Mouse (Mus musculus) hindbrain, embryonic 10.5 days (tissue): ENCODE measurements around the gene Hoxd10. TPM values are rescaled to one million over a fixed set of nuclear protein-coding genes. Genes with fewer than 3 reads are reported as not detected.

Source experiments
- DNase-seq: peaks from one replicate; pipeline ENCODE4 v3.0.0-alpha.2; 2017; ENCODE audit warnings: low spot score
- H3K27ac ChIP-seq: fragments of 300-500 bp; sonication (generic); 2 replicates; pipeline ENCODE4 v1.5.1; 2016; ENCODE audit warnings: mild to moderate bottlenecking, moderate library complexity
- H3K27me3 ChIP-seq: fragments of 300-500 bp; sonication (generic); 2 replicates; pipeline ENCODE4 v1.6.1; 2016; ENCODE audit warnings: mild to moderate bottlenecking; ENCODE audit not compliant: poor library complexity, insufficient read depth, severe bottlenecking
- H3K36me3 ChIP-seq: fragments of 300-500 bp; sonication (generic); 2 replicates; pipeline ENCODE4 v1.6.1; 2016; ENCODE audit warnings: mild to moderate bottlenecking, moderate library complexity
- H3K4me1 ChIP-seq: fragments of 300-500 bp; sonication (generic); replicated peaks from 2 replicates; pipeline ENCODE4 v1.6.1; 2016; ENCODE audit warnings: mild to moderate bottlenecking
- H3K4me3 ChIP-seq: fragments of 300-500 bp; sonication (generic); 2 replicates; pipeline ENCODE4 v1.5.1; 2016; ENCODE audit warnings: mild to moderate bottlenecking, moderate library complexity
- H3K9me3 ChIP-seq: fragments of 300-500 bp; sonication (generic); 2 replicates; pipeline ENCODE4 v1.6.1; 2016; ENCODE audit warnings: mild to moderate bottlenecking, moderate library complexity
- WGBS: fragments of 180-500 bp; shearing (Covaris S2); methylation state at CpG from one replicate; pipeline ENCODE4 v1.1.7; 2016; 5-methylcytosine and 5-hydroxymethylcytosine counted together
- polyA plus RNA-seq: library from polyadenylated mRNA; unstranded; fragments of >200 nt; fragmentation: Nextera tagmentation; extraction: Ambion mirVana; gene quantifications from 2 replicates; pipeline ENCODE4 v1.2.1, GENCODE M21; 2016

Hoxd10 gene
- polyA plus RNA-seq, 1 experiment from 2014 or later: not detected

GRCm38 (mm10) chr2:74731799-74732512, 40.2 kb downstream of the Hoxd10 start:
- peaks cover 26% of the 10 kb centered on the region for H3K4me1 ChIP-seq
- peak overlapping the region; percentile 45 for H3K4me3 ChIP-seq
- no peaks in the 10 kb centered on the region for H3K9me3 ChIP-seq
- H3K27ac ChIP-seq: peak overlapping the region; percentile 76
- 2% methylated on average over 9 of the region's 9 CpGs for WGBS
- peaks cover 100% of the 10 kb centered on the region for H3K27me3 ChIP-seq
- no peaks in the 10 kb centered on the region for H3K36me3 ChIP-seq
- peak; percentile 30 for DNase-seq

GRCm38 (mm10) chr2:74732513-74733316, 41.0 kb downstream of the Hoxd10 start:
- under 1% methylated on average over 52 of the region's 52 CpGs for WGBS
- H3K27me3 ChIP-seq: peaks cover 100% of the 10 kb centered on the region
- H3K9me3 ChIP-seq: no peaks in the 10 kb centered on the region
- H3K36me3 ChIP-seq: no peaks in the 10 kb centered on the region
- H3K4me1 ChIP-seq: peaks cover 20% of the 10 kb centered on the region
- peak overlapping the region; percentile 45 for H3K4me3 ChIP-seq
- peak overlapping the region; percentile 76 for H3K27ac ChIP-seq
- peak; percentile 62 for DNase-seq

- Histone ChIP-seq H3K36me3 (no peaks in the 10 kb centered on the region), H3K9me3 (no peaks in the 10 kb centered on the region), H3K27me3 (peaks cover 100% of the 10 kb centered on the region), H3K4me1 (peaks cover 17% of the 10 kb centered on the region), H3K4me3 (peak overlapping the region; percentile 45), H3K27ac (peak overlapping the region; percentile 84)
- DNase-seq: no peak
- under 1% methylated on average over 16 of the region's 16 CpGs for WGBS
Measured at GRCm38 (mm10) chr2:74733317-74733661, 41.6 kb downstream of the Hoxd10 start.

DNA sequence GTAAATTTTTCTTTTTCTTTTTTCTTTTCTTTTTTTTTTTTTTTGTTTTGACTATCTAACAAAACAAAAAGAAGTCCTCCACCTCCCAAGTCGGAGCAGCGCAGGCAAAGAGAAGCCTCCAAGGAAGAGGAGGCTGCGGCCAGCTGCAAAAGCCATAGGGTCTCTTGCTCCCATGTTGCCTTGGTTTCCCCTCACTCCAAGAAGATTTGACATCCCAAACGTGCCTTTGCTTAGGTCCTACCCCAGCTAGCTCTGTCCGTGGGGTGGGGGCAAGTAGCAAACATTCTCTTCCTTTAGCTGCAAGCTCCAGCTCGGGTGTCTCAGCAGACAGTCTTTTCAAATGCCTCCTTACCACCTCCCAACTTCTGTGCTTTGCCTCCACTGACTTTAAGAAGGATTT, 42.0 kb downstream of the Hoxd10 start:
- Histone ChIP-seq H3K9me3 (no peaks in the 10 kb centered on the region), H3K27me3 (peaks cover 100% of the 10 kb centered on the region), H3K27ac (peak overlapping the region; percentile 84), H3K4me3 (peak overlapping the region; percentile 45), H3K4me1 (peaks cover 17% of the 10 kb centered on the region), H3K36me3 (no peaks in the 10 kb centered on the region)
- peak; percentile 55 for DNase-seq
- under 1% methylated on average over 6 of the region's 6 CpGs for WGBS

DNA sequence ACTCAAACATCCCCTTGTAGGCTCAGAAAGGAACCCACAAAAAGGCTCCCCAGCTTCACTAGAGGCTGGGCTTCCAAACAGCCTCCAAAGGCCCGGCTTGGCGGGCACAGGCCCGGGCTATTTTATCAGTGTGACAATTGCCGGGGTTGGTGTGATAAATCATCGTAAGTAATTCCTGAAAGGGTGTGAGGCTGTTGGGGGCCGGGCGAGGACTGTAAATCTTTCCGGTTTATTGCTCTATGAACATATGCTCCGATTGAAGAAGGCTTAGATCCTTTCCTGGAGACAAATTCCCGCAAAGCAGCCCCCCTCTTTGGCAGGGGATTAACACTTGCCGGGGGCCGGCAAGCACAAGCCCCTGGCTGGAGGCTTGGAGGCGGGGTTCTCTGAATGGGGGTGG, 42.7 kb downstream of the Hoxd10 start:
- Histone ChIP-seq H3K9me3 (no peaks in the 10 kb centered on the region), H3K36me3 (no peaks in the 10 kb centered on the region), H3K27me3 (peaks cover 100% of the 10 kb centered on the region), H3K27ac (peak overlapping the region; percentile 84), H3K4me1 (peaks cover 17% of the 10 kb centered on the region), H3K4me3 (peak overlapping the region; percentile 45)
- under 1% methylated on average over 13 of the region's 13 CpGs for WGBS
- peak; percentile 51 for DNase-seq

DNA sequence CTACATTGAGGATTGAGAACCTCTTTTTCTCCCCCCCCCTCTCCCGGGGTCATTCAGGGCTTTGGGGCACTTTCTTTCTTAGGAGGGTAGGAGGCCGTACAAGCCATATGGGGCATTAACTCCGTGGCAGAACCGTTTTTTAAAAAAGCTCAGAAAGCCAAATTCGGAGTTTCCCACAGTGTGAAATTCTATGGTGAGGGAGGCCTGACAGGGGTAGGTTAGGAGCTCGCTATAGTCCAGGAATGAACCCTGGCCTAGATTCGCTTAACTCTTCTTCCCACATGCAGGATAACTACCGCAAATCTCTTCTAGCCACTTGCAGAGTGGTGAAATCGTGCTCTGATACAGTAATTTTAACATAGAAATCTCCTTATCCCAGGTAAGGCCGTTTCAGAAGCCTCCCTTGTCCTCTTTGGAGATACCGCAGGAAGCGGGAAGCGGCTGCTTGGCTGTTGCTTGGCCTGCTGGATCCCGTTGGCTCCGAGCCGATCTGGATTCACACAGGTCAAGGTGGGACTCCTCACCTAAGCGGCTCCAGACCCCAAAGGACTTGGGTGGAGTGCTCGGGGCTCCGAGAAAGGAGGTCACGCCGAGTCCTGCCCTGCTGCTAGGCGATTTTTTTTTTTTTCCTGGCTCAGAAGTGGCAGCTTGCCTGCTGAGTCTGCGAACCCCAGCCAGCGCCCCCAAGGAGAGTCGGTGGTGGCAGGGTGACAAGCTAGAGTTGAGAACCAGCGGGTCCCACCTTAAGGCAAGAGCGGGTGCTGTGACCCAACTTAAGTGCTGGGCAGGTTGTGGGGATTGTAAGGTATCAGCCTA, 43.5 kb downstream of the Hoxd10 start:
- Histone ChIP-seq H3K9me3 (no peaks in the 10 kb centered on the region), H3K36me3 (no peaks in the 10 kb centered on the region), H3K4me3 (peak overlapping the region; percentile 45), H3K4me1 (peaks cover 18% of the 10 kb centered on the region), H3K27ac (peak overlapping the region; percentile 84), H3K27me3 (peaks cover 100% of the 10 kb centered on the region)
- DNase-seq: peak; percentile 62
- WGBS: under 1% methylated on average over 27 of the region's 27 CpGs

GRCm38 (mm10) chr2:74735851-74736687, 44.3 kb downstream of the Hoxd10 start:
- WGBS: under 1% methylated on average over 42 of the region's 42 CpGs

GRCm38 (mm10) chr2:74736688-74737577, 45.2 kb downstream of the Hoxd10 start:
- peak; percentile 29 for DNase-seq
- peaks cover 100% of the 10 kb centered on the region for H3K27me3 ChIP-seq
- peak overlapping the region; percentile 45 for H3K4me3 ChIP-seq
- peaks cover 16% of the 10 kb centered on the region for H3K4me1 ChIP-seq
- no peaks in the 10 kb centered on the region for H3K36me3 ChIP-seq
- H3K27ac ChIP-seq: peak overlapping the region; percentile 84
- no peaks in the 10 kb centered on the region for H3K9me3 ChIP-seq
- 2% methylated on average over 15 of the region's 15 CpGs for WGBS

More at GRCm38 (mm10) chr2:74735851-74736687, 44.3 kb downstream of the Hoxd10 start:
- Histone ChIP-seq H3K36me3 (no peaks in the 10 kb centered on the region), H3K4me1 (peaks cover 20% of the 10 kb centered on the region), H3K4me3 (peak overlapping the region; percentile 45), H3K9me3 (no peaks in the 10 kb centered on the region), H3K27me3 (peaks cover 100% of the 10 kb centered on the region), H3K27ac (peak overlapping the region; percentile 84)
- peak; percentile 69 for DNase-seq

DNA sequence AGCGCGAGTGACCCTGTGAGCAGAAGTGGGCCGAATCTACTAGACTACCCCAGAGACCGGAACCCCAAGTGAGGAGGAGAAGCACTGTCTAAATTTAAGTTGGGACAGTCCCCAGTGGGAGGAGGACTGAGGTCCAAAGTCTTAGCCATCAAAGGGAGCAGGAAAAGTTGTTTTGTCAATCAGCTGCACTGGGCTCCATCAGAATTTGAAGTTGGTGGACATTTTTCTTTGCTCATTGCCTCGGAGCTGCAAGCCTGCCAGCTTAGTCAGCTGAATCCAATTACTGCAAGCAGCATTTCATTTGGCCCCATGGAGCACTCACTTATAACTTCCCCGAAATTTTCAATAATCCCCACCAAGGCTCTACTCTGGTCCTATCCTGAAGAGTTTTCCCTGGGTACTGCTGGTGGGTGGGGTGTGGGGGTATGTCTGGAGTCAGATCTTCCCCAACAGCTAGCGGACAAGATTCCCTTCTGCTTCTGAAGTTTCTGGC, 45.9 kb downstream of the Hoxd10 start:
- Histone ChIP-seq H3K27ac (peak overlapping the region; percentile 84), H3K4me1 (peaks cover 14% of the 10 kb centered on the region), H3K36me3 (no peaks in the 10 kb centered on the region), H3K4me3 (peak overlapping the region; percentile 45), H3K9me3 (no peaks in the 10 kb centered on the region), H3K27me3 (peaks cover 100% of the 10 kb centered on the region)
- 2% methylated on average over 7 of the region's 7 CpGs for WGBS
- DNase-seq: peak; percentile 53

DNA sequence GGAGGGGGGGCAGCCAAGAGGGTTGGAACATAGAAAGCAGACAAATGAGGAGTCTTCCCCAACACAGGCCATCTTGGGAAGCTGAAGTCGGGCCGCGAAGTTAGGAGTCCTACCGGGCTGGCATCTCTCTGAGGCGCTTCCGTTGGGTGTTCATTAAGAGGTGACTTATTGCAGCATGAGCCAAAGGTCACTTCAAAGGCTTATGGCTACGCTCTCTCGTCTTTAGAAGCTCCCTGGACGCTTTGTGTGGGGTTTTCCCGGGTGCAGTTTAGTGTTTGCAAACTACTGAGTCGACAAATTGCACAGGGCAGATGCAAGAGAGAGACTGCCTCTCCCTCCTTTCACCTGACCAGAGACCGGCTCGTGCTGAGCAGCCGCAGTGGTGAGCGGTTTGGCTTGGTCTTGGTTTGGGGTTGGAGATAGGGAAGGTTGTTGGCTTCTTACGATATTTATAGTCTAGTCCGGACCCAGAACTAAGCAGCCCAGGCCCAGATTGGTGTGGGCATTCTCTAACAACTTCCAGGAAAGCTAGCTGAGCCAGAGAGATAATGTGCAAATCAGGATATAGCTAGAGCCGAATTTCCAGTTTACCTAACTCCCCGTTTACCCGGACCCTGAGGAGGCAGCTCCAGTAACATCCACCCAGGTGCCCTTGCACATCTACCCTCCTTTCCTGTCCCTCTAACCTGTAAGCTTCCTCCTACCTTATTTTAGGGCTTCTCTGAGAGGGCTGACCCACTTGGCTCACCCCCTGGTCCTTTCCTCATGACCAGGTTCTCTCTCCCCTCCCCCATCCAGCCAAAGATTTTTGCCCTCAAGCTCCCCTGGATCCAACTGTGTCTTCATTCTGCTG, 47.1 kb downstream of the Hoxd10 start:
- H3K36me3 ChIP-seq: no peaks in the 10 kb centered on the region
- peaks cover 100% of the 10 kb centered on the region for H3K27me3 ChIP-seq
- H3K4me1 ChIP-seq: peaks cover 10% of the 10 kb centered on the region
- DNase-seq: peak; percentile 37
- peak overlapping the region; percentile 45 for H3K4me3 ChIP-seq
- H3K9me3 ChIP-seq: no peaks in the 10 kb centered on the region
- under 1% methylated on average over 20 of the region's 20 CpGs for WGBS
- peak overlapping the region; percentile 84 for H3K27ac ChIP-seq
